Mouse (Mus musculus) brown adipose tissue, adult 24 weeks (tissue): ENCODE measurements around the gene Eif4a3. TPM values are rescaled to one million over a fixed set of nuclear protein-coding genes. Genes with fewer than 3 reads are reported as not detected.

Source experiments
- polyA plus RNA-seq: library from polyadenylated mRNA; stranded (reverse); fragments of >200 nt; gene quantifications from 2 replicates; pipeline ENCODE4 v1.2.4, GENCODE M21; 2012; ENCODE audit not compliant: missing spikeins, insufficient read depth, insufficient read length

The Eif4a3 gene
- polyA plus RNA-seq, 1 experiment, result 76.2 TPM

Other genes starting within 250 kb of the Eif4a3 start
- gene Cbx4, start 213.9 kb downstream of the Eif4a3 start, polyA plus RNA-seq, result 37.3 and 37.4 TPM in 2 replicates
- 3.3 and 4.4 TPM in 2 replicates for gene Tbc1d16, start 71.6 kb downstream of the Eif4a3 start, polyA plus RNA-seq
- gene Ccdc40, start 71.5 kb downstream of the Eif4a3 start, polyA plus RNA-seq, result not detected in 2 replicates
- 28.3 and 31.9 TPM in 2 replicates for gene Gaa, start 32.2 kb downstream of the Eif4a3 start, polyA plus RNA-seq
- not detected in 2 replicates for gene Card14, start 7.7 kb upstream of the Eif4a3 start, polyA plus RNA-seq
- 3.8 and 7.7 TPM in 2 replicates for gene Sgsh, start 55.4 kb upstream of the Eif4a3 start, polyA plus RNA-seq
- 2.1 and 3.1 TPM in 2 replicates for gene Slc26a11, start 55.5 kb upstream of the Eif4a3 start, polyA plus RNA-seq
- 8.6 and 11.1 TPM in 2 replicates for gene Rnf213, start 93.0 kb upstream of the Eif4a3 start, polyA plus RNA-seq
- gene Endov, start 191.3 kb upstream of the Eif4a3 start, polyA plus RNA-seq, result 2.1 and 2.5 TPM in 2 replicates
- gene Nptx1, start 247.7 kb upstream of the Eif4a3 start, polyA plus RNA-seq, result not detected in 2 replicates